Mouse (Mus musculus): ENCODE results near the gene Rpl23. TPM values are rescaled to one million over a fixed set of nuclear protein-coding genes. Genes with fewer than 3 reads are reported as not detected.

Rpl23 gene
- polyA plus RNA-seq, 1 experiment from 2014 or later: 842 TPM

DNA sequence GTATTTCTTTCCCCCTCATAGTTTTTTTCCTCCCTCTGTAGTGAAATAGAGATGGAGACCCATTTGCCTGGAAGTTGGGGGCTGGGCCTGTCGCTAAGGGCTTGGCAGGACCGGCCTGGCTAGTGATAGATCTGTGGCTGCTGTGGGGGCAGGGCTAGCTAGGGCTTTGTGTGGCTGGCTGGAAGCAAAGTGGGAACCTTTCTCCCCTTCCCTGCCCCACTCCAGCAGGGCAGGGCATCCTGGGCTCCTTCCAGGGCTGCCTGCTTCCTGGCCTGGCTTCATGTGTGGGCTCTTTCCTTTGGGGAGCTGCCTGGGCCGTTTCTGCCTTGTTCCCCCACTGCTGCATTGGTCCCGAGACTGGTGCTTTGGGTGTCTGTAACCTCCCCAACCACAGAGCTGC, 36.3 kb upstream of the Rpl23 start:
- Histone ChIP-seq H3K36me3 (ENCODE audit: control insufficient read depth, insufficient read depth, low read length) (peaks cover 2% of the 10 kb centered on the region; the same call in 1 of the 2 replicates), H3K4me1 (replicated peaks; ENCODE audit: control insufficient read depth, insufficient read depth, low read length) (peaks cover 56% of the 10 kb centered on the region)

DNA sequence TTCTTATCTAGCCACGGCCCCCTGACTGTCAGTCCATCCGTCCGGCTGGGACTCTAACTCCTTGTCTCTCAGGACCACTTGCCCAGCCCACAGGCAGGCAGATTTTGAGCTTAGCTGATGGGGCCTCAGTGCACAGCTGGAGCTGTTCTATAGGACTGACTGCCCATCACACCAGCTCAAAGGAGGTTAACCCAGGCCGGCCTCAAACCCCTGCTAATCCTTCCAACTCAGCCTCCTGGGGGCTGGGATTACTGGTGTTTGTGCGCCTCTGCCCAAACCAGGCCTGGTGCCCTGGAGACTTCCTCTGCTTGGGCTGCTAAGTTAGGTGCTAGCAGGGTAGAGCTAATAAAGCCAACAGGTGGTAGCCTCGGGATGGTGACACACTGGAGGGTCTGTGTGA, 35.8 kb upstream of the Rpl23 start:
- Histone ChIP-seq H3K4me1 (replicated peaks; ENCODE audit: control insufficient read depth, insufficient read depth, low read length) (peaks cover 62% of the 10 kb centered on the region), H3K4me3 (ENCODE audit: low read depth, low read length) (no peak overlapping the region), H3K27me3 (replicated peaks; ENCODE audit: control insufficient read depth, insufficient read depth, low read length) (no peaks in the 10 kb centered on the region), H3K4me2 (peak overlapping the region; percentile 4; the same call in 1 of the 2 replicates), H3K27ac (ENCODE audit: low read depth, low read length) (peak overlapping the region; percentile 46), H3K9ac (ENCODE audit: low read depth, low read length) (no peak overlapping the region; the same call in 1 of the 2 replicates), H3K36me3 (ENCODE audit: control insufficient read depth, insufficient read depth, low read length) (peaks cover 2% of the 10 kb centered on the region; the same call in 1 of the 2 replicates), H3K9me3 (ENCODE audit: control insufficient read depth, low read length) (no peaks in the 10 kb centered on the region)
- WGBS: 32% methylated on average over 6 of the region's 6 CpGs
- DNase-seq (ENCODE audit: low spot score): no peak
- no peak for ATAC-seq (replicated peaks; ENCODE audit: low FRiP score)

More for the DNA sequence above, 36.3 kb upstream of the Rpl23 start:
- 18% methylated on average over 4 of the region's 4 CpGs for WGBS
- no peaks in the 10 kb centered on the region for H3K27me3 ChIP-seq (replicated peaks; ENCODE audit: control insufficient read depth, insufficient read depth, low read length)
- peak overlapping the region; percentile 4; the same call in 1 of the 2 replicates for H3K4me2 ChIP-seq
- no peak overlapping the region for H3K4me3 ChIP-seq (ENCODE audit: low read depth, low read length)
- DNase-seq (ENCODE audit: low spot score) (no peak), ATAC-seq (replicated peaks; ENCODE audit: low FRiP score) (no peak)
- no peaks in the 10 kb centered on the region for H3K9me3 ChIP-seq (ENCODE audit: control insufficient read depth, low read length)
- H3K27ac ChIP-seq (ENCODE audit: low read depth, low read length): peak overlapping the region; percentile 62
- H3K9ac ChIP-seq (ENCODE audit: low read depth, low read length): peak overlapping the region; percentile 44; the same call in 1 of the 2 replicates

- 0 out of 2 replicates have a peak overlapping the region, but pooled peaks have one; percentile 7 for H3K9ac ChIP-seq (ENCODE audit: low read depth, low read length)
- H3K4me1 ChIP-seq (replicated peaks; ENCODE audit: control insufficient read depth, insufficient read depth, low read length): peaks cover 68% of the 10 kb centered on the region
- no peaks in the 10 kb centered on the region for H3K9me3 ChIP-seq (ENCODE audit: control insufficient read depth, low read length)
- no peak for DNase-seq (ENCODE audit: low spot score)
- WGBS: 10% methylated on average over 5 of the region's 5 CpGs
- H3K4me2 ChIP-seq: peak overlapping the region; percentile 39
- H3K27me3 ChIP-seq (replicated peaks; ENCODE audit: control insufficient read depth, insufficient read depth, low read length): no peaks in the 10 kb centered on the region
- peak overlapping the region; percentile 46 for H3K27ac ChIP-seq (ENCODE audit: low read depth, low read length)
- peaks cover 2% of the 10 kb centered on the region; the same call in 1 of the 2 replicates for H3K36me3 ChIP-seq (ENCODE audit: control insufficient read depth, insufficient read depth, low read length)
- peak; percentile 72 for ATAC-seq (replicated peaks; ENCODE audit: low FRiP score)
- no peak overlapping the region for H3K4me3 ChIP-seq (ENCODE audit: low read depth, low read length)
Measured at GRCm38 (mm10) chr11:97817379-97817778, 35.1 kb upstream of the Rpl23 start.

- no peaks in the 10 kb centered on the region for H3K27me3 ChIP-seq (replicated peaks; ENCODE audit: control insufficient read depth, insufficient read depth, low read length)
- no peak for ATAC-seq (replicated peaks; ENCODE audit: low FRiP score)
- peaks cover 71% of the 10 kb centered on the region for H3K4me1 ChIP-seq (replicated peaks; ENCODE audit: control insufficient read depth, insufficient read depth, low read length)
- peaks cover 2% of the 10 kb centered on the region; the same call in 1 of the 2 replicates for H3K36me3 ChIP-seq (ENCODE audit: control insufficient read depth, insufficient read depth, low read length)
- H3K9me3 ChIP-seq (ENCODE audit: control insufficient read depth, low read length): no peaks in the 10 kb centered on the region
- H3K4me2 ChIP-seq: no peak overlapping the region
- no peak overlapping the region for H3K9ac ChIP-seq (ENCODE audit: low read depth, low read length)
- DNase-seq (ENCODE audit: low spot score): no peak
- H3K27ac ChIP-seq (ENCODE audit: low read depth, low read length): no peak overlapping the region
- 50% methylated on average over 9 of the region's 9 CpGs for WGBS
- H3K4me3 ChIP-seq (ENCODE audit: low read depth, low read length): no peak overlapping the region
Measured at GRCm38 (mm10) chr11:97816916-97817315, 34.7 kb upstream of the Rpl23 start.

DNA sequence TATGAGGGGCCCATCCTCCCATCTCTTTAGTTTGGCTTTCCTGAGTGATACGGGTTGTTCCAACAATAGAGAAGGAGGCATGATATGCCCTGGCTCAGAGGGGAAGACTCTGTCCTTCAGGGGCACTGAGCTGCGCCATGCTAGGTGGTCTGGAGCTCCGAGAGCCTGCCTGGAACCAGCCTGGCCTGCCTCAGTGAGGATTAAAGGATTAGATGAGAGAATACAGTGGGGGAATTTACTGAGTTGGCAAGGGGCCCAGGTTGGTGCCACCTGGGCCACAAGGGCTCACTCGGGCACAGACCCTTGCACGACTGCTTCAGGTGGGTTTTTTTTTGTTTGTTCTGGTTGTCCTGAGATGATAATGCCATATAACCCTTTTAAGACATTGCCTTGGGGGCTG, 33.9 kb upstream of the Rpl23 start:
- no peak overlapping the region for H3K9ac ChIP-seq (ENCODE audit: low read depth, low read length)
- H3K4me1 ChIP-seq (replicated peaks; ENCODE audit: control insufficient read depth, insufficient read depth, low read length): peaks cover 70% of the 10 kb centered on the region
- no peaks in the 10 kb centered on the region; the same call in 1 of the 2 replicates for H3K36me3 ChIP-seq (ENCODE audit: control insufficient read depth, insufficient read depth, low read length)
- no peak overlapping the region; the same call in 1 of the 2 replicates for H3K4me2 ChIP-seq
- 77% methylated on average over 5 of the region's 5 CpGs for WGBS
- no peaks in the 10 kb centered on the region for H3K27me3 ChIP-seq (replicated peaks; ENCODE audit: control insufficient read depth, insufficient read depth, low read length)
- no peak overlapping the region for H3K27ac ChIP-seq (ENCODE audit: low read depth, low read length)
- H3K4me3 ChIP-seq (ENCODE audit: low read depth, low read length): no peak overlapping the region
- ATAC-seq (replicated peaks; ENCODE audit: low FRiP score) (no peak), DNase-seq (ENCODE audit: low spot score) (no peak)
- H3K9me3 ChIP-seq (ENCODE audit: control insufficient read depth, low read length): no peaks in the 10 kb centered on the region

- no peak overlapping the region; the same call in 1 of the 2 replicates for H3K4me2 ChIP-seq
- no peak overlapping the region for H3K27ac ChIP-seq (ENCODE audit: low read depth, low read length)
- WGBS: 80% methylated on average over 11 of the region's 11 CpGs
- no peak for ATAC-seq (replicated peaks; ENCODE audit: low FRiP score)
- DNase-seq (ENCODE audit: low spot score): no peak
- H3K9ac ChIP-seq (ENCODE audit: low read depth, low read length): no peak overlapping the region
- H3K4me1 ChIP-seq (replicated peaks; ENCODE audit: control insufficient read depth, insufficient read depth, low read length): peaks cover 66% of the 10 kb centered on the region
- H3K9me3 ChIP-seq (ENCODE audit: control insufficient read depth, low read length): no peaks in the 10 kb centered on the region
- H3K27me3 ChIP-seq (replicated peaks; ENCODE audit: control insufficient read depth, insufficient read depth, low read length): no peaks in the 10 kb centered on the region
- H3K36me3 ChIP-seq (ENCODE audit: control insufficient read depth, insufficient read depth, low read length): no peaks in the 10 kb centered on the region; the same call in 1 of the 2 replicates
- H3K4me3 ChIP-seq (ENCODE audit: low read depth, low read length): no peak overlapping the region
Measured at GRCm38 (mm10) chr11:97815736-97816135, 33.5 kb upstream of the Rpl23 start.

DNA sequence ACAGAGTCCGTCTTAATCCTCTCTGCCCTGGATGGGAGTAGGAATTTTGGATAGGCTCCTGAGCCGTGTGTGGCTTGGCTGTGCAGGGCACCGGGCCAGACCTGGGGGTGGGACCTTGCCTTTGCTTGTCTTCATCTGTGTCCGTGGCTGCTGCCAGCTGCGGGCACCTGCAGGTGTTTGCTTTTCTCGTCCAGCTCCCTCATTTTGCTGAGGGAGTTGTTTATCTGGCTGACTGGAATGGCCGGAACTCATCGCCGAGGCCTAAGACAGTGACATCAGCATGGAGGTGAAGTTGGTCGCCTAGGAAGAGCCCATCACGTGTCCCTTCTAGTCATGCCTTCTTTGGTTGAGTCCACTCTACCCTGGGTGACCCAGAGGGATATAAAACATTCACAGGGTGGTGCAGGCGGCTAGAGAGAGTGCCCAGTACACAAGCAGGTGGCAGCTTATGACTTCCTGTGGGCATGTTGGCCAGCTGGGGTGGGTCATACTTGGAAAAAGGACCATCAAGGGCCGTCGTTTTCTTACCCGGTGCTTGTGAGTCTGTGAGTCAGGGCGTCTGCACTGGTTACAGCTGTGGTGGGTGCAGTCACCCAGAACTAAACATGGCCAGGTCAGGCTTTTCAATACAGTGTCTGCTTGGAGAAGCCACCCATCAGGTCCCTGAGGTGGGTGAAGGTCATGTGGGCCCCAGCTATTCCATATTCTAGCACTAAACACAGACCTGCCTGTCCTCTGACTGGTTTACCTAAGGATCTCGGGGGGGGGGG, 31.7 kb upstream of the Rpl23 start:
- Histone ChIP-seq H3K36me3 (ENCODE audit: control insufficient read depth, insufficient read depth, low read length) (peaks cover 2% of the 10 kb centered on the region; the same call in 1 of the 2 replicates), H3K4me1 (replicated peaks; ENCODE audit: control insufficient read depth, insufficient read depth, low read length) (peaks cover 71% of the 10 kb centered on the region)
- no peak for ATAC-seq (replicated peaks; ENCODE audit: low FRiP score)

GRCm38 (mm10) chr11:97813085-97813484, 30.8 kb upstream of the Rpl23 start:
- Histone ChIP-seq H3K9ac (ENCODE audit: low read depth, low read length) (no peak overlapping the region), H3K36me3 (ENCODE audit: control insufficient read depth, insufficient read depth, low read length) (peaks cover 5% of the 10 kb centered on the region; the same call in 1 of the 2 replicates), H3K4me2 (no peak overlapping the region), H3K4me3 (ENCODE audit: low read depth, low read length) (no peak overlapping the region), H3K4me1 (replicated peaks; ENCODE audit: control insufficient read depth, insufficient read depth, low read length) (peaks cover 71% of the 10 kb centered on the region), H3K27me3 (replicated peaks; ENCODE audit: control insufficient read depth, insufficient read depth, low read length) (no peaks in the 10 kb centered on the region), H3K27ac (ENCODE audit: low read depth, low read length) (no peak overlapping the region), H3K9me3 (ENCODE audit: control insufficient read depth, low read length) (no peaks in the 10 kb centered on the region)
- no peak for DNase-seq (ENCODE audit: low spot score)
- ATAC-seq (replicated peaks; ENCODE audit: low FRiP score): no peak
- 61% methylated on average over 7 of the region's 7 CpGs for WGBS

More for the DNA sequence above, 31.7 kb upstream of the Rpl23 start:
- DNase-seq (ENCODE audit: low spot score): no peak
- Histone ChIP-seq H3K27ac (ENCODE audit: low read depth, low read length) (no peak overlapping the region), H3K4me2 (no peak overlapping the region), H3K4me3 (ENCODE audit: low read depth, low read length) (no peak overlapping the region), H3K9ac (ENCODE audit: low read depth, low read length) (no peak overlapping the region), H3K9me3 (ENCODE audit: control insufficient read depth, low read length) (no peaks in the 10 kb centered on the region), H3K27me3 (replicated peaks; ENCODE audit: control insufficient read depth, insufficient read depth, low read length) (no peaks in the 10 kb centered on the region)
- 78% methylated on average over 17 of the region's 17 CpGs for WGBS

Data from liver, embryonic 11.5 days (tissue).